Mouse (Mus musculus): ENCODE measurements at regions not wholly inside any gene's neighbourhood (a gene's known extent, or its start where the extent isn't known, plus 50 kb on each side); places are given as distances from the start of the nearest gene placed in this dataset.

- H3K4me3 ChIP-seq (replicated peaks; ENCODE audit: low read length), result no peak overlapping the region
- H3K9me3 ChIP-seq (ENCODE audit: low read length), result no peaks in the 10 kb centered on the region
- TF ChIP-seq NANOG (IDR thresholded peaks at IDR 0.05; ENCODE audit: borderline replicate concordance, low read length) (no peak), CTCF (conservative IDR thresholded peaks at IDR 0.05; ENCODE audit: low read length) (no peak), POU5F1 (IDR thresholded peaks at IDR 0.05; ENCODE audit: borderline replicate concordance, low read length) (no peak)
- no peaks in the 10 kb centered on the region for H3K4me1 ChIP-seq (replicated peaks; ENCODE audit: low read depth, low read length)
- H3K27me3 ChIP-seq (ENCODE audit: insufficient read depth, low read length), result no peaks in the 10 kb centered on the region
- H3K36me3 ChIP-seq (ENCODE audit: insufficient read depth, low read length), result no peaks in the 10 kb centered on the region
Observed at GRCm38 (mm10) chr1:98924933-98925332, 504.0 kb downstream of the Slco6d1 start.

DNA sequence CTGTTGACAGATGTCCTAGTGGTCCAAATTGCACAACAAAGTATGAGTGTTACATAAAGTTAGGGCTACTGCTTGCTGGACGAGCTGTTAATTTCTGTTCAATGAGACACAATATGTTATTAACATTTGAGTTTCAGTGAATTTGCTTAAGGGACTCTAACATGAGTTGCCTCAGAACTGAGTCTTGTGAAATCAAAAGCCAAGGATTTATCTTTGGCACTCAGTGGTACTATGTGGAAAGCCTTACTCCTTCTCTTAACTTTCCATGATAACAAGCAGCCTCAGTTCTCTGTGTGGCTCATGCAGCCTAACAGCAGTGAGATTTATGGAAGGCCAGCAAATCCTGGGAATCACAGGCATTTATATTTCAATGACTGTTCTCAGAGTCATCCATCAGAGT is 510.0 kb downstream of the Slco6d1 start:
- TF ChIP-seq POU5F1 (IDR thresholded peaks at IDR 0.05; ENCODE audit: borderline replicate concordance, low read length), result no peak
- TF ChIP-seq NANOG (IDR thresholded peaks at IDR 0.05; ENCODE audit: borderline replicate concordance, low read length), result no peak
- no peak for TF ChIP-seq CTCF (conservative IDR thresholded peaks at IDR 0.05; ENCODE audit: low read length)
- no peaks in the 10 kb centered on the region for H3K27me3 ChIP-seq (ENCODE audit: insufficient read depth, low read length)
- H3K9me3 ChIP-seq (ENCODE audit: low read length), result no peaks in the 10 kb centered on the region
- H3K4me3 ChIP-seq (replicated peaks; ENCODE audit: low read length), result no peak overlapping the region
- no peaks in the 10 kb centered on the region for H3K4me1 ChIP-seq (replicated peaks; ENCODE audit: low read depth, low read length)
- no peaks in the 10 kb centered on the region for H3K36me3 ChIP-seq (ENCODE audit: insufficient read depth, low read length)

DNA sequence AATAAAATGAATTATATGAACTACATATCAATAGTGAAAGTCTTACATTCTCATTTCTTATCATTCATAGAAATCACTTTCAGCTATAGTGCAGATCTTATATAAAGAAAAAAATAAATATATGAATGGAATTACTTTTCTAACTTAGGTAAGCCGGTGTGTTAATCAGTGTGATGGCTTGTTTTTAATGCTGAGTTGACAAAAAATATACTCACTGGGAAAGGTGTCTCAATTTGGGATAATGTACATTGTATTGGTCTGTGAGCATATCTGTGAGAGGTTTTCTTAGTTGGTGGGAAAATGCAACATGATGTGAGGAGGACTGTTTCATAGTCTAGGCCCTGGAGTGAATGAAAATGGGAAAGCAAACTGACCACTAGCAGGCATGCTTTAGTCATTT is 511.3 kb downstream of the Slco6d1 start:
- Histone ChIP-seq H3K9me3 (ENCODE audit: low read length) (no peaks in the 10 kb centered on the region), H3K4me3 (replicated peaks; ENCODE audit: low read length) (no peak overlapping the region), H3K27me3 (ENCODE audit: insufficient read depth, low read length) (no peaks in the 10 kb centered on the region), H3K36me3 (ENCODE audit: insufficient read depth, low read length) (no peaks in the 10 kb centered on the region), H3K4me1 (replicated peaks; ENCODE audit: low read depth, low read length) (no peaks in the 10 kb centered on the region)
- no peak for TF ChIP-seq POU5F1 (IDR thresholded peaks at IDR 0.05; ENCODE audit: borderline replicate concordance, low read length)
- no peak for TF ChIP-seq NANOG (IDR thresholded peaks at IDR 0.05; ENCODE audit: borderline replicate concordance, low read length)
- TF ChIP-seq CTCF (conservative IDR thresholded peaks at IDR 0.05; ENCODE audit: low read length), result no peak

DNA sequence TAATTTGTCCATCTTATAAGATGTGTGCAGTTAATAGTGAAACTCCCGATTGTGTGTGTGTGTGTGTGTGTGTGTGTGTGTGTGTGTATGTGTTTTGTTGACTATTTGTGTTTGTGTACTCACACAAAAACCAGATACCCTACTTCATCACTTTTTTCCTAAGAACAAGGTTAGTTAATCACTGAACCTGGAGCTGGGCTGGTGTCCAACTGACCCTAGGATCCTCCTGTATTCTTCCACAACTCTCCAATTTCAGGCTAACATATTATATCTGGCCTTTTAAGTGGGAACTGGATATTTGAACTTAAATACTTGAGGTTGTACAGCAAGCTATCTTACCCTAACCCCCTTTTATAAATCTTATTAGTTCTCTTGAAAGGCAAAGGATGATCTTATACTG is 556.8 kb downstream of the Slco6d1 start:
- no peaks in the 10 kb centered on the region for H3K27me3 ChIP-seq (ENCODE audit: insufficient read depth, low read length)
- H3K4me3 ChIP-seq (replicated peaks; ENCODE audit: low read length), result no peak overlapping the region
- H3K9me3 ChIP-seq (ENCODE audit: low read length), result no peaks in the 10 kb centered on the region
- H3K36me3 ChIP-seq (ENCODE audit: insufficient read depth, low read length), result no peaks in the 10 kb centered on the region
- H3K4me1 ChIP-seq (replicated peaks; ENCODE audit: low read depth, low read length), result no peaks in the 10 kb centered on the region
- TF ChIP-seq NANOG (IDR thresholded peaks at IDR 0.05; ENCODE audit: borderline replicate concordance, low read length) (no peak), POU5F1 (IDR thresholded peaks at IDR 0.05; ENCODE audit: borderline replicate concordance, low read length) (no peak), CTCF (conservative IDR thresholded peaks at IDR 0.05; ENCODE audit: low read length) (no peak)

All from E14TG2a.4 (cell line).